Mouse (Mus musculus) forebrain, embryonic 12.5 days (tissue): ENCODE results near the gene Olfr800. TPM values are rescaled to one million over a fixed set of nuclear protein-coding genes. Genes with fewer than 3 reads are reported as not detected.

Experiments
- ATAC-seq: fragments of 200-750 bp; cut with Nextera tagmentation; 2 replicates; pipeline ENCODE4 v1.8.0; 2017; ENCODE audit warnings: moderate TSS enrichment; ENCODE audit not compliant: low FRiP score
- H3K27ac ChIP-seq: fragments of 300-500 bp; sonication (generic); 2 replicates; pipeline ENCODE4 v1.5.1; 2016; ENCODE audit warnings: mild to moderate bottlenecking
- H3K27me3 ChIP-seq: fragments of 300-500 bp; sonication (generic); 2 replicates; pipeline ENCODE4 v1.6.1; 2016; ENCODE audit warnings: mild to moderate bottlenecking
- H3K36me3 ChIP-seq: fragments of 300-500 bp; sonication (generic); replicated peaks from 2 replicates; pipeline ENCODE4 v1.6.1; 2016; ENCODE audit warnings: mild to moderate bottlenecking
- H3K4me1 ChIP-seq: fragments of 300-500 bp; sonication (generic); 2 replicates; pipeline ENCODE4 v1.6.1; 2016
- H3K4me2 ChIP-seq: fragments of 300-500 bp; sonication (generic); 2 replicates; pipeline ENCODE4 v1.6.1; 2016; ENCODE audit warnings: mild to moderate bottlenecking, moderate library complexity
- H3K4me3 ChIP-seq: fragments of 300-500 bp; sonication (generic); replicated peaks from 2 replicates; pipeline ENCODE4 v1.5.1; 2016; ENCODE audit warnings: mild to moderate bottlenecking
- H3K9ac ChIP-seq: fragments of 300-500 bp; sonication (generic); 2 replicates; pipeline ENCODE4 v1.6.1; 2016; ENCODE audit warnings: mild to moderate bottlenecking
- H3K9me3 ChIP-seq: fragments of 300-500 bp; sonication (generic); 2 replicates; pipeline ENCODE4 v1.6.1; 2016
- WGBS: fragments of 180-500 bp; shearing (Covaris S2); methylation state at CpG from one replicate; pipeline ENCODE4 v1.1.7; 2016; 5-methylcytosine and 5-hydroxymethylcytosine counted together
- polyA plus RNA-seq: library from polyadenylated mRNA; unstranded; fragments of >200 nt; fragmentation: Nextera tagmentation; extraction: Ambion mirVana; gene quantifications from 2 replicates; pipeline ENCODE4 v1.2.1, GENCODE M21; 2016

The Olfr800 gene
- not detected in 2 replicates for polyA plus RNA-seq

GRCm38 (mm10) chr10:129657394-129657793 lies at the start of gene Olfr800:
Olfr800 (plus strand) TSS chr10:129657694.
- Histone ChIP-seq H3K9me3 (no peaks in the 10 kb centered on the region), H3K36me3 (no peaks in the 10 kb centered on the region), H3K4me2 (no peak within 1 kb of the TSS), H3K27me3 (no peaks in the 10 kb centered on the region), H3K27ac (no peak within 1 kb of the TSS), H3K4me3 (no peak within 1 kb of the TSS), H3K4me1 (no peaks in the 10 kb centered on the region), H3K9ac (no peak within 1 kb of the TSS)
- no peak for ATAC-seq

- ATAC-seq = no peak
- no peaks in the 10 kb centered on the region for H3K27me3 ChIP-seq
Measured at GRCm38 (mm10) chr10:129612470-129612869, 45.0 kb upstream of the Olfr800 start, which contains the start of gene Olfr796. Olfr796 (minus strand) TSS chr10:129612570.

GRCm38 (mm10) chr10:129621724-129622123 lies 35.8 kb upstream of the Olfr800 start:
- H3K9me3 ChIP-seq = no peaks in the 10 kb centered on the region
- 0 out of 2 replicates have a peak, but pooled peaks have one; percentile 20 for ATAC-seq
- H3K27ac ChIP-seq = no peak overlapping the region
- WGBS = 16% methylated on average over 1 of the region's 1 CpGs
- no peaks in the 10 kb centered on the region for H3K27me3 ChIP-seq
- H3K9ac ChIP-seq = no peak overlapping the region
- no peak overlapping the region for H3K4me3 ChIP-seq
- no peak overlapping the region for H3K4me2 ChIP-seq
- no peaks in the 10 kb centered on the region for H3K4me1 ChIP-seq
- no peaks in the 10 kb centered on the region for H3K36me3 ChIP-seq

More at GRCm38 (mm10) chr10:129612470-129612869, 45.0 kb upstream of the Olfr800 start, which contains the start of gene Olfr796:
- no peaks in the 10 kb centered on the region for H3K9me3 ChIP-seq
- WGBS = 94% methylated on average over 1 of the region's 1 CpGs
- H3K27ac ChIP-seq = no peak within 1 kb of the TSS
- no peak within 1 kb of the TSS for H3K9ac ChIP-seq
- H3K4me3 ChIP-seq = no peak within 1 kb of the TSS
- H3K4me1 ChIP-seq = no peaks in the 10 kb centered on the region
- H3K36me3 ChIP-seq = no peaks in the 10 kb centered on the region
- no peak within 1 kb of the TSS for H3K4me2 ChIP-seq

GRCm38 (mm10) chr10:129623251-129623650 lies 34.2 kb upstream of the Olfr800 start:
- Histone ChIP-seq H3K4me3 (no peak overlapping the region), H3K9me3 (no peaks in the 10 kb centered on the region), H3K4me2 (no peak overlapping the region), H3K27ac (no peak overlapping the region), H3K9ac (no peak overlapping the region), H3K36me3 (no peaks in the 10 kb centered on the region), H3K4me1 (no peaks in the 10 kb centered on the region), H3K27me3 (no peaks in the 10 kb centered on the region)
- no peak for ATAC-seq

GRCm38 (mm10) chr10:129627834-129628233 lies 29.7 kb upstream of the Olfr800 start, which contains the start of gene Olfr798:
Olfr798 (minus strand) TSS chr10:129627934.
- no peak for ATAC-seq
- 81% methylated on average over 1 of the region's 1 CpGs for WGBS
- no peak within 1 kb of the TSS for H3K4me3 ChIP-seq

GRCm38 (mm10) chr10:129637184-129637583 lies 20.3 kb upstream of the Olfr800 start, which contains the start of gene Olfr799:
Olfr799 (plus strand) TSS chr10:129637484.
- no peak within 1 kb of the TSS for H3K4me3 ChIP-seq
- no peaks in the 10 kb centered on the region for H3K4me1 ChIP-seq
- no peak for ATAC-seq
- no peaks in the 10 kb centered on the region for H3K9me3 ChIP-seq
- no peak within 1 kb of the TSS for H3K27ac ChIP-seq
- H3K27me3 ChIP-seq = no peaks in the 10 kb centered on the region
- no peak within 1 kb of the TSS for H3K9ac ChIP-seq
- no peaks in the 10 kb centered on the region for H3K36me3 ChIP-seq
- WGBS = 51% methylated on average over 1 of the region's 1 CpGs
- H3K4me2 ChIP-seq = no peak within 1 kb of the TSS

More at GRCm38 (mm10) chr10:129627834-129628233, 29.7 kb upstream of the Olfr800 start, which contains the start of gene Olfr798:
- H3K27ac ChIP-seq = no peak within 1 kb of the TSS
- no peak within 1 kb of the TSS for H3K9ac ChIP-seq
- no peaks in the 10 kb centered on the region for H3K4me1 ChIP-seq
- no peaks in the 10 kb centered on the region for H3K9me3 ChIP-seq
- no peak within 1 kb of the TSS for H3K4me2 ChIP-seq
- no peaks in the 10 kb centered on the region for H3K27me3 ChIP-seq
- H3K36me3 ChIP-seq = no peaks in the 10 kb centered on the region

- no peak overlapping the region for H3K9ac ChIP-seq
- H3K4me2 ChIP-seq = no peak overlapping the region
- H3K36me3 ChIP-seq = no peaks in the 10 kb centered on the region
- H3K4me3 ChIP-seq = no peak overlapping the region
- H3K27me3 ChIP-seq = no peaks in the 10 kb centered on the region
- H3K9me3 ChIP-seq = no peaks in the 10 kb centered on the region
- ATAC-seq = no peak
- no peak overlapping the region for H3K27ac ChIP-seq
- no peaks in the 10 kb centered on the region for H3K4me1 ChIP-seq
- 86% methylated on average over 1 of the region's 1 CpGs for WGBS
Measured at GRCm38 (mm10) chr10:129651763-129652162, 5.7 kb upstream of the Olfr800 start.

- no peaks in the 10 kb centered on the region for H3K36me3 ChIP-seq
- H3K27ac ChIP-seq = no peak within 1 kb of the TSS
- H3K4me2 ChIP-seq = no peak within 1 kb of the TSS
- no peaks in the 10 kb centered on the region for H3K4me1 ChIP-seq
- no peak for ATAC-seq
- H3K9me3 ChIP-seq = no peaks in the 10 kb centered on the region
- H3K4me3 ChIP-seq = no peak within 1 kb of the TSS
- H3K27me3 ChIP-seq = no peaks in the 10 kb centered on the region
- H3K9ac ChIP-seq = no peak within 1 kb of the TSS
- WGBS = 74% methylated on average over 1 of the region's 1 CpGs
Measured at GRCm38 (mm10) chr10:129673765-129674164, 16.3 kb downstream of the Olfr800 start, which contains the start of gene Olfr801. Olfr801 (minus strand) TSS chr10:129673865.

GRCm38 (mm10) chr10:129688069-129688468 lies 30.6 kb downstream of the Olfr800 start, which contains the start of gene Olfr802:
Olfr802 (minus strand) TSS chr10:129688169.
- no peak within 1 kb of the TSS for H3K27ac ChIP-seq
- H3K4me3 ChIP-seq = no peak within 1 kb of the TSS
- no peak for ATAC-seq
- H3K4me1 ChIP-seq = no peaks in the 10 kb centered on the region
- H3K27me3 ChIP-seq = no peaks in the 10 kb centered on the region
- WGBS = 69% methylated on average over 1 of the region's 1 CpGs
- H3K9ac ChIP-seq = no peak within 1 kb of the TSS
- H3K4me2 ChIP-seq = no peak within 1 kb of the TSS
- no peaks in the 10 kb centered on the region for H3K9me3 ChIP-seq
- no peaks in the 10 kb centered on the region for H3K36me3 ChIP-seq

- Histone ChIP-seq H3K4me3 (no peak within 1 kb of the TSS), H3K9ac (no peak within 1 kb of the TSS), H3K4me1 (no peaks in the 10 kb centered on the region), H3K27ac (no peak within 1 kb of the TSS), H3K36me3 (no peaks in the 10 kb centered on the region), H3K27me3 (no peaks in the 10 kb centered on the region), H3K9me3 (no peaks in the 10 kb centered on the region), H3K4me2 (no peak within 1 kb of the TSS)
- ATAC-seq = no peak
- 89% methylated on average over 2 of the region's 2 CpGs for WGBS
Measured at GRCm38 (mm10) chr10:129694186-129694585, 36.7 kb downstream of the Olfr800 start, which contains the start of gene Olfr803. Olfr803 (minus strand) TSS chr10:129694286.

- no peak within 1 kb of the TSS for H3K9ac ChIP-seq
- H3K4me1 ChIP-seq = no peaks in the 10 kb centered on the region
- no peaks in the 10 kb centered on the region for H3K9me3 ChIP-seq
- no peak within 1 kb of the TSS for H3K27ac ChIP-seq
- no peak for ATAC-seq
- no peaks in the 10 kb centered on the region for H3K36me3 ChIP-seq
- no peak within 1 kb of the TSS for H3K4me3 ChIP-seq
- no peaks in the 10 kb centered on the region for H3K27me3 ChIP-seq
- H3K4me2 ChIP-seq = no peak within 1 kb of the TSS
Measured at GRCm38 (mm10) chr10:129702910-129703309, 45.4 kb downstream of the Olfr800 start, which contains the start of gene Olfr804. Olfr804 (plus strand) TSS chr10:129703210.
